Mouse (Mus musculus) limb, embryonic 14.5 days (tissue): ENCODE data around the gene Gm20503. TPM values are rescaled to one million over a fixed set of nuclear protein-coding genes. Genes with fewer than 3 reads are reported as not detected.

Experiments
- ATAC-seq: fragments of 200-750 bp; cut with Nextera tagmentation; 2 replicates; pipeline ENCODE4 v1.8.0; 2017; ENCODE audit warnings: low read depth, moderate number of reproducible peaks, moderate TSS enrichment; ENCODE audit not compliant: low FRiP score
- DNase-seq: peaks from one replicate; pipeline ENCODE4 v3.0.0-alpha.2; 2015; ENCODE audit warnings: low spot score
- H3K27ac ChIP-seq: fragments of 300-500 bp; sonication (generic); replicated peaks from 2 replicates; pipeline ENCODE4 v1.5.1; 2014; ENCODE audit warnings: low read depth, mild to moderate bottlenecking, low read length, moderate library complexity, mixed read lengths
- H3K27me3 ChIP-seq: fragments of 300-500 bp; sonication (generic); 2 replicates; pipeline ENCODE4 v1.6.1; 2014; ENCODE audit warnings: low read length, mixed read lengths; ENCODE audit not compliant: control insufficient read depth, insufficient read depth
- H3K36me3 ChIP-seq: fragments of 300-500 bp; sonication (generic); 2 replicates; pipeline ENCODE4 v1.6.1; 2014; ENCODE audit warnings: mild to moderate bottlenecking, low read length, moderate library complexity, mixed read lengths; ENCODE audit not compliant: control insufficient read depth, insufficient read depth
- H3K4me1 ChIP-seq: fragments of 300-500 bp; sonication (generic); 2 replicates; pipeline ENCODE4 v1.6.1; 2014; ENCODE audit warnings: antibody characterized with exemption, low read length, mixed read lengths; ENCODE audit not compliant: control insufficient read depth, insufficient read depth
- H3K4me2 ChIP-seq: fragments of 300-500 bp; sonication (generic); replicated peaks from 2 replicates; pipeline ENCODE4 v1.6.1; 2014; ENCODE audit warnings: low read depth, mild to moderate bottlenecking, low read length, moderate library complexity; ENCODE audit not compliant: severe bottlenecking
- H3K4me3 ChIP-seq: fragments of 300-500 bp; sonication (generic); replicated peaks from 2 replicates; pipeline ENCODE4 v1.5.1; 2014; ENCODE audit warnings: low read length
- H3K9ac ChIP-seq: fragments of 300-500 bp; sonication (generic); 2 replicates; pipeline ENCODE4 v1.6.1; 2014; ENCODE audit warnings: mild to moderate bottlenecking, low read depth, low read length, moderate library complexity; ENCODE audit not compliant: severe bottlenecking
- H3K9me3 ChIP-seq: fragments of 300-500 bp; sonication (generic); 2 replicates; pipeline ENCODE4 v1.6.1; 2016; ENCODE audit warnings: low read length; ENCODE audit not compliant: control insufficient read depth
- POLR2A ChIP-seq: fragments of 200-500 bp; IDR thresholded peaks from 2 replicates; pipeline ENCODE4 v1.8.0; 2012; ENCODE audit warnings: inconsistent platforms, mild to moderate bottlenecking, moderate library complexity, borderline replicate concordance; ENCODE audit not compliant: insufficient read depth, insufficient read length; ENCODE audit errors: extremely low read depth
- WGBS: fragments of 180-500 bp; shearing (Covaris S2); extraction: QIAGEN DNeasy Blood & Tissue Kit; methylation state at CpG from one replicate; pipeline ENCODE4 v1.1.7; 2014; 5-methylcytosine and 5-hydroxymethylcytosine counted together
- polyA plus RNA-seq, 2 experiments: library from polyadenylated mRNA; depleted of rRNA in 1 of 2; stranded (reverse) in 1 of 2; unstranded in 1 of 2; fragments of >200 nt; fragmentation: Nextera tagmentation in 1 of 2; extraction: Ambion mirVana in 1 of 2; gene quantifications; 2 replicates each; pipeline versions ENCODE4 v1.2.1 to v1.2.3; 2012 to 2014

Gene Gm20503
- polyA plus RNA-seq, 2 experiments: 0.14 to 19.0 TPM

GRCm38 (mm10) chr4:59036490-59037127, 33.6 kb downstream of the Gm20503 start:
- no peak overlapping the region for H3K4me3 ChIP-seq
- no peaks in the 10 kb centered on the region for H3K27me3 ChIP-seq
- H3K4me1 ChIP-seq: peaks cover 7% of the 10 kb centered on the region; the same call in 1 of the 2 replicates
- no peak overlapping the region for H3K27ac ChIP-seq
- no peak overlapping the region; the same call in 1 of the 2 replicates for H3K4me2 ChIP-seq
- ATAC-seq (no peak; the same call in 1 of the 2 replicates), DNase-seq (peak; percentile 88)
- peaks cover 29% of the 10 kb centered on the region for H3K36me3 ChIP-seq
- WGBS: 48% methylated on average over 13 of the region's 13 CpGs
- TF ChIP-seq POLR2A: no peak
- H3K9ac ChIP-seq: no peak overlapping the region
- no peaks in the 10 kb centered on the region for H3K9me3 ChIP-seq

- WGBS: 80% methylated on average over 3 of the region's 3 CpGs
Observed at GRCm38 (mm10) chr4:59037525-59037924, 34.5 kb downstream of the Gm20503 start.

GRCm38 (mm10) chr4:59040397-59041287, 37.6 kb downstream of the Gm20503 start:
- TF ChIP-seq POLR2A: no peak
- Histone ChIP-seq H3K36me3 (peaks cover 40% of the 10 kb centered on the region), H3K27ac (no peak overlapping the region), H3K27me3 (no peaks in the 10 kb centered on the region), H3K4me2 (no peak overlapping the region), H3K4me1 (peaks cover 6% of the 10 kb centered on the region; the same call in 1 of the 2 replicates), H3K9me3 (no peaks in the 10 kb centered on the region), H3K4me3 (no peak overlapping the region), H3K9ac (no peak overlapping the region)
- DNase-seq (no peak), ATAC-seq (no peak)
- WGBS: 91% methylated on average over 11 of the region's 11 CpGs

More at GRCm38 (mm10) chr4:59037525-59037924, 34.5 kb downstream of the Gm20503 start:
- Histone ChIP-seq H3K36me3 (peaks cover 34% of the 10 kb centered on the region), H3K4me3 (no peak overlapping the region), H3K27ac (no peak overlapping the region), H3K9me3 (no peaks in the 10 kb centered on the region), H3K4me2 (no peak overlapping the region), H3K4me1 (peaks cover 7% of the 10 kb centered on the region; the same call in 1 of the 2 replicates), H3K9ac (no peak overlapping the region), H3K27me3 (no peaks in the 10 kb centered on the region)
- DNase-seq: no peak
- no peak for ATAC-seq
- TF ChIP-seq POLR2A: no peak

- no peak overlapping the region for H3K27ac ChIP-seq
- TF ChIP-seq POLR2A: no peak
- peaks cover 37% of the 10 kb centered on the region for H3K36me3 ChIP-seq
- no peak overlapping the region for H3K4me2 ChIP-seq
- 96% methylated on average over 5 of the region's 5 CpGs for WGBS
- no peak overlapping the region for H3K9ac ChIP-seq
- no peaks in the 10 kb centered on the region for H3K4me1 ChIP-seq
- no peak overlapping the region for H3K4me3 ChIP-seq
- no peaks in the 10 kb centered on the region for H3K9me3 ChIP-seq
- DNase-seq (no peak), ATAC-seq (no peak)
- H3K27me3 ChIP-seq: no peaks in the 10 kb centered on the region
Observed at GRCm38 (mm10) chr4:59043074-59043473, 40.1 kb downstream of the Gm20503 start.

- no peak overlapping the region for H3K4me2 ChIP-seq
- H3K4me3 ChIP-seq: no peak overlapping the region
- ATAC-seq (no peak), DNase-seq (no peak)
- no peak for TF ChIP-seq POLR2A
- H3K27me3 ChIP-seq: no peaks in the 10 kb centered on the region
- H3K36me3 ChIP-seq: peaks cover 30% of the 10 kb centered on the region
- H3K4me1 ChIP-seq: no peaks in the 10 kb centered on the region
- 88% methylated on average over 6 of the region's 6 CpGs for WGBS
- no peaks in the 10 kb centered on the region for H3K9me3 ChIP-seq
- H3K9ac ChIP-seq: no peak overlapping the region
- no peak overlapping the region for H3K27ac ChIP-seq
Observed at GRCm38 (mm10) chr4:59043891-59044290, 40.9 kb downstream of the Gm20503 start.
